Mouse (Mus musculus): ENCODE results near the gene Adap1. TPM values are rescaled to one million over a fixed set of nuclear protein-coding genes. Genes with fewer than 3 reads are reported as not detected.

The Adap1 gene
- polyA plus RNA-seq, 1 experiment from 2014 or later, result 0.37 TPM

GRCm38 (mm10) chr5:139286142-139286941, 39.1 kb downstream of the Adap1 start:
- no peak for DNase-seq (ENCODE audit: low spot score)
- WGBS, result 82% methylated on average over 14 of the region's 14 CpGs
- Histone ChIP-seq H3K9me3 (replicated peaks) (no peaks in the 10 kb centered on the region), H3K27ac (replicated peaks) (peak overlapping the region; percentile 23; the same call in 1 of the 2 replicates), H3K4me3 (no peak overlapping the region), H3K4me1 (peaks cover 18% of the 10 kb centered on the region), H3K36me3 (no peaks in the 10 kb centered on the region), H3K27me3 (ENCODE audit: low read depth, poor library complexity, severe bottlenecking) (no peaks in the 10 kb centered on the region)

GRCm38 (mm10) chr5:139285383-139286067, 39.9 kb downstream of the Adap1 start:
- Histone ChIP-seq H3K27ac (replicated peaks) (0 out of 2 replicates have a peak overlapping the region, but pooled peaks have one; percentile 23), H3K9me3 (replicated peaks) (no peaks in the 10 kb centered on the region)

GRCm38 (mm10) chr5:139283460-139284180, 41.8 kb downstream of the Adap1 start:
- Histone ChIP-seq H3K4me3 (no peak overlapping the region), H3K27ac (replicated peaks) (no peak overlapping the region), H3K9me3 (replicated peaks) (no peaks in the 10 kb centered on the region), H3K4me1 (peaks cover 18% of the 10 kb centered on the region), H3K27me3 (ENCODE audit: low read depth, poor library complexity, severe bottlenecking) (no peaks in the 10 kb centered on the region), H3K36me3 (no peaks in the 10 kb centered on the region)
- DNase-seq (ENCODE audit: low spot score), result no peak
- 92% methylated on average over 14 of the region's 14 CpGs for WGBS

More at GRCm38 (mm10) chr5:139285383-139286067, 39.9 kb downstream of the Adap1 start:
- 63% methylated on average over 8 of the region's 8 CpGs for WGBS
- DNase-seq (ENCODE audit: low spot score), result no peak
- Histone ChIP-seq H3K4me3 (no peak overlapping the region), H3K27me3 (ENCODE audit: low read depth, poor library complexity, severe bottlenecking) (no peaks in the 10 kb centered on the region), H3K4me1 (peaks cover 18% of the 10 kb centered on the region), H3K36me3 (no peaks in the 10 kb centered on the region)

GRCm38 (mm10) chr5:139282191-139282590, 43.2 kb downstream of the Adap1 start:
- peak; percentile 85 for DNase-seq (ENCODE audit: low spot score)
- Histone ChIP-seq H3K36me3 (no peaks in the 10 kb centered on the region), H3K27ac (replicated peaks) (no peak overlapping the region), H3K4me1 (peaks cover 18% of the 10 kb centered on the region), H3K9me3 (replicated peaks) (no peaks in the 10 kb centered on the region), H3K4me3 (no peak overlapping the region), H3K27me3 (ENCODE audit: low read depth, poor library complexity, severe bottlenecking) (no peaks in the 10 kb centered on the region)
- 5% methylated on average over 15 of the region's 15 CpGs for WGBS

- H3K9me3 ChIP-seq (replicated peaks), result no peaks in the 10 kb centered on the region
- H3K4me3 ChIP-seq, result no peak overlapping the region
- peaks cover 16% of the 10 kb centered on the region for H3K4me1 ChIP-seq
- H3K27me3 ChIP-seq (ENCODE audit: low read depth, poor library complexity, severe bottlenecking), result no peaks in the 10 kb centered on the region
- no peak overlapping the region for H3K27ac ChIP-seq (replicated peaks)
- WGBS, result 69% methylated on average over 11 of the region's 11 CpGs
- H3K36me3 ChIP-seq, result no peaks in the 10 kb centered on the region
- no peak for DNase-seq (ENCODE audit: low spot score)
Measured at GRCm38 (mm10) chr5:139281373-139282112, 43.9 kb downstream of the Adap1 start.

GRCm38 (mm10) chr5:139277287-139277686, 48.1 kb downstream of the Adap1 start:
- Histone ChIP-seq H3K36me3 (no peaks in the 10 kb centered on the region), H3K27me3 (ENCODE audit: low read depth, poor library complexity, severe bottlenecking) (no peaks in the 10 kb centered on the region), H3K4me1 (peaks cover 10% of the 10 kb centered on the region), H3K27ac (replicated peaks) (no peak overlapping the region), H3K9me3 (replicated peaks) (no peaks in the 10 kb centered on the region), H3K4me3 (no peak overlapping the region)
- WGBS, result 87% methylated on average over 8 of the region's 8 CpGs
- DNase-seq (ENCODE audit: low spot score), result no peak

GRCm38 (mm10) chr5:139271994-139272554, 53.3 kb downstream of the Adap1 start:
- 58% methylated on average over 8 of the region's 8 CpGs for WGBS
- DNase-seq (ENCODE audit: low spot score), result no peak
- Histone ChIP-seq H3K27me3 (ENCODE audit: low read depth, poor library complexity, severe bottlenecking) (no peaks in the 10 kb centered on the region), H3K4me3 (no peak overlapping the region), H3K4me1 (peaks cover 23% of the 10 kb centered on the region), H3K36me3 (peaks cover 28% of the 10 kb centered on the region), H3K27ac (replicated peaks) (peak overlapping the region; percentile 58), H3K9me3 (replicated peaks) (no peaks in the 10 kb centered on the region)

- H3K27me3 ChIP-seq (ENCODE audit: low read depth, poor library complexity, severe bottlenecking), result no peaks in the 10 kb centered on the region
- H3K9me3 ChIP-seq (replicated peaks), result no peaks in the 10 kb centered on the region
- peaks cover 23% of the 10 kb centered on the region for H3K4me1 ChIP-seq
- H3K27ac ChIP-seq (replicated peaks), result peak overlapping the region; percentile 58; the same call in 1 of the 2 replicates
- no peak overlapping the region for H3K4me3 ChIP-seq
- H3K36me3 ChIP-seq, result peaks cover 39% of the 10 kb centered on the region
- WGBS, result 71% methylated on average over 16 of the region's 16 CpGs
- DNase-seq (ENCODE audit: low spot score), result no peak
Measured at GRCm38 (mm10) chr5:139270806-139271521, 54.5 kb downstream of the Adap1 start.

GRCm38 (mm10) chr5:139267661-139268060, 57.8 kb downstream of the Adap1 start:
- WGBS, result 88% methylated on average over 4 of the region's 4 CpGs
- Histone ChIP-seq H3K4me1 (peaks cover 17% of the 10 kb centered on the region), H3K4me3 (no peak overlapping the region), H3K36me3 (peaks cover 72% of the 10 kb centered on the region), H3K27ac (replicated peaks) (no peak overlapping the region), H3K27me3 (ENCODE audit: low read depth, poor library complexity, severe bottlenecking) (no peaks in the 10 kb centered on the region), H3K9me3 (replicated peaks) (no peaks in the 10 kb centered on the region)
- no peak for DNase-seq (ENCODE audit: low spot score)

- DNase-seq (ENCODE audit: low spot score), result no peak
- WGBS, result 92% methylated on average over 4 of the region's 4 CpGs
- peaks cover 5% of the 10 kb centered on the region for H3K4me1 ChIP-seq
- H3K27ac ChIP-seq (replicated peaks), result no peak overlapping the region
- H3K36me3 ChIP-seq, result peaks cover 97% of the 10 kb centered on the region
- no peaks in the 10 kb centered on the region for H3K9me3 ChIP-seq (replicated peaks)
- no peaks in the 10 kb centered on the region for H3K27me3 ChIP-seq (ENCODE audit: low read depth, poor library complexity, severe bottlenecking)
- no peak overlapping the region for H3K4me3 ChIP-seq
Measured at GRCm38 (mm10) chr5:139261403-139261802, 64.0 kb downstream of the Adap1 start.

- no peaks in the 10 kb centered on the region for H3K27me3 ChIP-seq (ENCODE audit: low read depth, poor library complexity, severe bottlenecking)
- H3K4me3 ChIP-seq, result no peak overlapping the region
- 84% methylated on average over 5 of the region's 5 CpGs for WGBS
- peaks cover 94% of the 10 kb centered on the region for H3K36me3 ChIP-seq
- no peak for DNase-seq (ENCODE audit: low spot score)
- peaks cover 16% of the 10 kb centered on the region for H3K4me1 ChIP-seq
- no peaks in the 10 kb centered on the region for H3K9me3 ChIP-seq (replicated peaks)
- no peak overlapping the region for H3K27ac ChIP-seq (replicated peaks)
Measured at GRCm38 (mm10) chr5:139259853-139260252, 65.6 kb downstream of the Adap1 start.

Data from midbrain, embryonic 10.5 days (tissue).